ENCODE assay signal across 8 mouse cellular contexts in genomic region chr14:58034567-58034966, GRCm38 (mm10). TPM values are rescaled to one million over a fixed set of nuclear protein-coding genes. Genes with fewer than 3 reads are reported as not detected.
DNase-seq lines count a peak whose midpoint lies in the region; ATAC-seq lines count a peak whose summit lies in the region.
"Had no signal": no experiment of that assay in that cellular context is flagged by ENCODE, and none has a peak within 500 bp of the region (broad histone marks: within the 10 kb centered on the region; RNA-seq: fewer than 3 reads in every experiment).

No protein-coding gene starts in this region.

- no peak overlapping the region for H3K9ac ChIP-seq in embryonic facial prominence, embryonic 11.5 days (replicated peaks; ENCODE audit: low read length)
- no peak overlapping the region for H3K9ac ChIP-seq in limb, embryonic 11.5 days (ENCODE audit: low read length)
- H3K9ac ChIP-seq: heart, embryonic 13.5 days had no signal

- WGBS in embryonic facial prominence, embryonic 11.5 days: 12% methylated on average over 8 of the region's 8 CpGs
- 11% methylated on average over 8 of the region's 8 CpGs for WGBS in limb, embryonic 11.5 days

- DNase-seq in urinary bladder, postnatal 14 days (ENCODE audit: low spot score): peak; percentile 62
- DNase-seq in urinary bladder, adult 2 months (ENCODE audit: low spot score): no peak
- peak; percentile 64 to 71 for DNase-seq in adrenal gland, postnatal 36 days
- peak; percentile 77 for DNase-seq in embryonic facial prominence, embryonic 11.5 days (ENCODE audit: low spot score)
- peak; percentile 75 for DNase-seq in kidney, adult 9 months
- DNase-seq in limb, embryonic 11.5 days (ENCODE audit: low spot score): peak; percentile 77
- DNase-seq in right cerebral cortex, adult 18-20 months: peak; percentile 52

- no peak overlapping the region for H3K4me3 ChIP-seq in embryonic facial prominence, embryonic 11.5 days (ENCODE audit: low read depth, low read length)
- no peak overlapping the region for H3K4me3 ChIP-seq in limb, embryonic 11.5 days (ENCODE audit: low read depth, low read length)
- H3K4me3 ChIP-seq: heart, embryonic 13.5 days had no signal

- H3K27ac ChIP-seq in embryonic facial prominence, embryonic 11.5 days (replicated peaks; ENCODE audit: low read depth, low read length): no peak overlapping the region
- H3K27ac ChIP-seq in limb, embryonic 11.5 days (replicated peaks; ENCODE audit: low read depth, low read length): no peak overlapping the region
- H3K27ac ChIP-seq: heart, embryonic 13.5 days had no signal

- no peak overlapping the region for H3K4me2 ChIP-seq in embryonic facial prominence, embryonic 11.5 days (ENCODE audit: low read depth, low read length)
- H3K4me2 ChIP-seq in limb, embryonic 11.5 days (ENCODE audit: low read depth, severe bottlenecking): no peak overlapping the region
- H3K4me2 ChIP-seq: heart, embryonic 13.5 days had no signal

- no peaks in the 10 kb centered on the region for H3K27me3 ChIP-seq in embryonic facial prominence, embryonic 11.5 days (ENCODE audit: control insufficient read depth, insufficient read depth, low read length)
- no peaks in the 10 kb centered on the region for H3K27me3 ChIP-seq in limb, embryonic 11.5 days (ENCODE audit: control insufficient read depth, insufficient read depth, low read length)
- H3K27me3 ChIP-seq: heart, embryonic 13.5 days had no signal

- ATAC-seq in embryonic facial prominence, embryonic 11.5 days (replicated peaks; ENCODE audit: insufficient number of reproducible peaks, low FRiP score, low TSS enrichment, low read depth): no peak
- no peak for ATAC-seq in limb, embryonic 11.5 days (ENCODE audit: insufficient number of reproducible peaks, low FRiP score, low TSS enrichment, low read depth)

- no peaks in the 10 kb centered on the region for H3K9me3 ChIP-seq in embryonic facial prominence, embryonic 11.5 days (replicated peaks; ENCODE audit: control insufficient read depth, low read length)
- no peaks in the 10 kb centered on the region for H3K9me3 ChIP-seq in limb, embryonic 11.5 days (ENCODE audit: control insufficient read depth, low read length)
- H3K9me3 ChIP-seq: heart, embryonic 13.5 days had no signal

- no peaks in the 10 kb centered on the region for H3K36me3 ChIP-seq in embryonic facial prominence, embryonic 11.5 days (replicated peaks; ENCODE audit: control insufficient read depth, insufficient read depth, low read depth, low read length)
- H3K36me3 ChIP-seq in limb, embryonic 11.5 days (ENCODE audit: control insufficient read depth, insufficient read depth, low read length): no peaks in the 10 kb centered on the region
- H3K36me3 ChIP-seq: heart, embryonic 13.5 days had no signal

- H3K4me1 ChIP-seq in embryonic facial prominence, embryonic 11.5 days (ENCODE audit: control insufficient read depth, insufficient read depth, low read length): no peaks in the 10 kb centered on the region
- H3K4me1 ChIP-seq in limb, embryonic 11.5 days (ENCODE audit: control insufficient read depth, insufficient read depth, low read length): 0 out of 2 replicates have a peak, but pooled peaks cover 4% of the 10 kb centered on the region
- H3K4me1 ChIP-seq: heart, embryonic 13.5 days had no signal

RNA-seq across cellular contexts. Expression of gene Micu2, which starts 35.5 kb away (rescaled TPM):
- 35.2 and 43.4 TPM in 2 replicates for polyA plus RNA-seq in urinary bladder, adult 2 months (2012; rRNA removed)
- 10 to 100 TPM; 49.9 to 72.6 TPM for total RNA-seq in adrenal gland, postnatal 36 days (2021)
- polyA plus RNA-seq in embryonic facial prominence, embryonic 11.5 days (2014; fragmentation: Nextera tagmentation; extraction: Ambion mirVana): 67.6 and 72.6 TPM in 2 replicates
- 53.8 and 59.8 TPM in 2 replicates for polyA plus RNA-seq in limb, embryonic 11.5 days (2014; fragmentation: Nextera tagmentation; extraction: Ambion mirVana)

RNA-seq across cellular contexts. Expression of gene Fgf9, which starts 35.8 kb away (rescaled TPM):
- 6.2 and 8.7 TPM in 2 replicates for polyA plus RNA-seq in urinary bladder, adult 2 months (2012; rRNA removed)
- total RNA-seq in adrenal gland, postnatal 36 days (2021): 10 to 100 TPM; 10.1 to 23.9 TPM
- polyA plus RNA-seq in embryonic facial prominence, embryonic 11.5 days (2014; fragmentation: Nextera tagmentation; extraction: Ambion mirVana): 7.5 and 8.5 TPM in 2 replicates
- polyA plus RNA-seq in limb, embryonic 11.5 days (2014; fragmentation: Nextera tagmentation; extraction: Ambion mirVana): 9.4 and 11.6 TPM in 2 replicates
